Mouse (Mus musculus): ENCODE measurements around the gene Rgs6.

DNA sequence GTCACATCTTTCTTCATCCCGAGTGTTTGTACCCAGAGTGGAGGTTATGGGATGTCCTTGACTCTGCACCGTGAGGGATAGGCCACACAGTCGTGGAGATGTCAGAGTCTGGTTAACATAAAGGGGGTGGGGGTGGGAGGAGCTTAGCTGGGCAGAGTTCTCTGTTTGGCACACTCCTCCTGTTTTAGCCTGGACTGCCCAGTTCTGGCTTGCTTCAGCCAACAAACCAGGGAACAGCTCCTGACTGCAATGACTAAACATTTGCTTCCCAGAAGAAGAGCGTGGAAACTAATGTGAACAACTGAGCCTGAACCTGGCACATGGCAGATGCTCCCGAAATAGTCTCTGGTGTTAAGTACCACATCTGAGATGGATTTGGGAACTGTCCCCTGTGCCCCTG is 575.6 kb downstream of the Rgs6 start:
- TF ChIP-seq CTCF (IDR thresholded peaks at IDR 0.05; ENCODE audit: low read depth) (no peak), EP300 (optimal IDR thresholded peaks at IDR 0.05) (no peak)

Measured in stomach, postnatal 0 days (tissue).